Mouse (Mus musculus) urinary bladder, postnatal 25 days (tissue): ENCODE results near the gene Foxa1.

Experiments used
- DNase-seq: peaks from one replicate; pipeline ENCODE4 v3.0.0; 2022; ENCODE audit warnings: low spot score

Gene Foxa1

DNA sequence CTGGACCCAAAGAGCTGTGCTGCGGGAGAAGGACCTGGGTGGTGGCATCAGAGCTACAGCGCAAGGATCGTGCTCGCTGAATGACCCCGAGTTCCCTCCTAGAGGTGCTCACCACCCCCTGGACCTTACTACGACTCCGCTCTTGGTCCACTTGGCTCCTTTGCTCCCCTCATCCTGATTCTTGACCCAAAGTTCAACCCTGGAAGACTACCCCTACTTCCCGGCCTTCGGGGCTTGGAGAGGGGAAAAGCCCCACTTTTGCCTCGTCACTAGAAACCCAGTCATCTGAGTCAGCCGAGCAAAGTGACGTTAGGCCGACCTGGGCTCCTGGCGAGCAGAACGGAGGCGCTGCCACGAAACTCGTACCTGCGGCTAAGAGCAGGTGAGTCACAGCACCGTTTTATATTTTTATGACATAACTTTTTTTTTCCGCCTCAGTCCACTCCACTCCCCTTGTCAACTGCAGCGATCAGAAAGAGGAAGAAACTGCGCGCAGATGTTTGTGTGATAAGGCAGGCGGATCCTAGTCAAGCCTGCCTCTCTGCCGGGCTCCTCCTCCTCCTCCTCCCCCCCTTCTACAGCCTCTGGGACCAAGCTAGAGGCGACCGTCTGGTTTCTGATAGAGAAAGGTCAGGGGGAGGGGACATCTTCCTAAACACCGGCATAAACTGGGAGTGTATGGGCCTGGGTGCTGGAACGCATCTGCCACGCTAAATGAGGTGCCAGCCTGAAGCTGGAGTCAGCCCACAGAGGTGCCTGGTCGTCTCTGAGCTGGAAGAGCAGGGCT lies at the start of gene Foxa1:
Gene Foxa1, minus strand, starts transcription at position 502 of the 787 bp plus-strand sequence.
- DNase-seq = no peak

GRCm38 (mm10) chr12:57575931-57576628 lies 29.4 kb upstream of the Foxa1 start:
- peak; percentile 68 for DNase-seq

GRCm38 (mm10) chr12:57572415-57572814 lies 25.7 kb upstream of the Foxa1 start:
- DNase-seq = no peak

DNA sequence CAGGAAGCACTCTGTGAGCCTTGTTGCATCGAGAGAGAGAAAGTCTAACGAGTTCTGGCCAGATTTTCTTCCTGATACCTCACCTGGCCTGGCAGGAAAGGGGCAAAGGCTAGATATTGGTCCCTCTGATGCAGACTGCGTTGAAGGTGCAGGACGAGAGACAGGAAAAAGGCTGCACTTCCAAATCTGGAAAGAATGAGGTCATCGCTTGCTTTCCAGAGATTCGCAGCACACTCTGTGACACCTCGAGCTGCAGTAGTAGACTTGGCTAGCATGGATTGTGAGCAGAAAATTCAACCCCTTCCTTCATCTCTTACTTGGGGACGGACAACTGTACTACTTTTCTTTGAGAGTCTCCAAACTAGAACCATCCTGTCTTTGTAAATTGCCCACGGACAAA lies 25.1 kb upstream of the Foxa1 start:
- no peak for DNase-seq

GRCm38 (mm10) chr12:57563909-57564308 lies 17.2 kb upstream of the Foxa1 start, which contains the start of gene Ttc6:
Ttc6 (plus strand) TSS chr12:57564113.
- peak; percentile 6 for DNase-seq

- DNase-seq = no peak
These were observed 7.4 kb upstream of the Foxa1 start for GRCm38 (mm10) chr12:57554091-57554490.

- DNase-seq = no peak
These were observed 5.6 kb upstream of the Foxa1 start for GRCm38 (mm10) chr12:57552286-57552685.

- DNase-seq = no peak
These were observed 4.2 kb upstream of the Foxa1 start for GRCm38 (mm10) chr12:57550881-57551280.

GRCm38 (mm10) chr12:57550181-57550808 lies 3.6 kb upstream of the Foxa1 start:
- DNase-seq = no peak

GRCm38 (mm10) chr12:57549667-57550160 lies 3.0 kb upstream of the Foxa1 start:
- DNase-seq = no peak

GRCm38 (mm10) chr12:57548981-57549666 lies 2.4 kb upstream of the Foxa1 start:
- no peak for DNase-seq

DNA sequence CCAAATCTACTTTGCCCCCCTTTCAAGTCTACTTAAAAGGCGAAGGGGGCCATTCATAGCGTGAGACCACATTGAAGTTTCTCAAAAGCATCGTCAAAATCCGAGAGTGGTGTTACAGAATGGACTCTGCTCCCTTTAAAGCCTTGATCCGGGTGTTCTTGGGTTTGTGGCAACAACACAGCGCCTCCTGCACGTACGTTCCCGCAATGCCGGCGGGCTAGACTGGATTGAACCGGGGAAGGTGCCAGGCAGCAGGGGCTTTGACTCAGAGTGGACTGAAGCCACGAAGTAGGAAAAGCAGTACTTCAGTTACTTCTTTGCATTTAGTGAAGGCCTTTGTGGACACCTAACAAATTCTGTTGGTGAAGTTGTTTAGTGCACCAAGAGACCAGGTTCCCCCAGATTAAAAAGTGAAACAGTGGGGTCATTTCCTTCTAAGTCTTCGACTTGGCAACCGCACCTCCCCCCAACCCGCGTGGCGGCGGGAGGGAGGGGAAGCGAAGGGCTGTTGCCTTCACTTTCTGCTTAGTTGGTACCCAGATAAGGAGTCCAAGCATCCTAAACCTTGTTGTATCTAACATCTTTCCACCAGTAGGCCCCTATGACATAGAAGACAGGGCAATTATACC lies 1.8 kb upstream of the Foxa1 start:
- no peak for DNase-seq

- no peak for DNase-seq
These were observed 1.2 kb upstream of the Foxa1 start for GRCm38 (mm10) chr12:57547890-57548289.

DNA sequence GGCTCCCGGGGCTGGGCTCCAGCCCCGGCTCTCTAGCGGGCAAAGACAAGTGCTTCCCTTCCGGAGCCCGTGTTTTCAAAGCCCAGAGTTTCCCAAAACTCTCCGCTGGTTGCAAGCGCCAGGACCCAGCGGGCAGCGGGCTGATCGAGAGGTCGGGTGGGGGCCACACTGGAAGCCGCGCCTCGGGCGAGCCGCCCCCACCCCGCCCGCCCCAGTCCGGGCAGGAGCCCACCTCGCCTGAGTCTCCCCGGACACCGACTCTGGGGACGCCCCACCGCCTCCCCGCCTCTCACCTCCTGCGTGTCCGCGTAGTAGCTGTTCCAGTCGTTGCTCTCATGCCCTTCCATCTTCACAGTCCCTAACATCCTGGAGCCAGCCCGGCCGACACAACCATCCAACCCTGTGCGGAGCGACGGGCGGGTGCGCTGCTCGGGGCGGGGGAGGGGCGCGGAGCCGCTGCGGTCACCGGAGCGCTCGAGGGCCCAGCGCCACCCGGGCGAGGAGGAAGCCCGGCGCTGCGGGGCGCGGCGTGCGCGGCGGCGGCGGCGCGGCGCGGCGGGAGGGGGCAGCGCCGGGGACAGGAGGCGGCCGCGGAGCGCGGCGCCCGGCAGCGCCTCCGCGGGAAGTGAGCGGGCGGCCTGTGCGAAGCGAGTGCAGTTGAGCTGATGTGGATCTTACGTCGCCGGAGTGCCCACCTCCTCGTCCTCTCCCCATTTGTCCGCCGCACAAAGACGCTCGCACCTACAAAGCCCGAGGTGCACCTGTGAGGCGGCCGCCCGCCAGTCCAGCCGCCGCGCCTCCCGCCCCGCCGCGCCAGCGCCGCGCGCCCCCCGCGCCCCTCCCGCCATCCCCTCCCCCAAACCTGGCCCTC lies 1.1 kb downstream of the Foxa1 start:
- no peak for DNase-seq

GRCm38 (mm10) chr12:57544641-57545370 lies 1.9 kb downstream of the Foxa1 start:
- DNase-seq = peak; percentile 65

DNA sequence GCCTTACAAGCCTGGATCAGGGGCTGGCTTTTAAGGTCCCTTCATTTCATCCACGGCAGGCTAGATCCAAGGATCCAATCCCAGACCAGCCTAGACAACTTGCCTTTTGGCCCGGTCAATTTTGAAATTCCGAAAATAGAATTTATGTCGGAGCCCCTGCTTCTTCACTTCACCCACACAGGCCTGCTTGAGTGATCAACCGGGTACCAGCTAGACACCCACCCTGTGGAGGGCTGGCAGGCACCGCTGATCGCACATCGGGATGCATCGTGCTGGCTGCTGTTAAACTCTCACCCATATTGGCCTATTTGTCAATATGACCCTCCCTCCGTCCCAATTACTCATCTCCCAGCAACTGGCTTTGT lies 3.1 kb downstream of the Foxa1 start:
- DNase-seq = no peak

GRCm38 (mm10) chr12:57542746-57543626 lies 3.7 kb downstream of the Foxa1 start:
- DNase-seq = no peak

- DNase-seq = peak; percentile 50
These were observed 4.6 kb downstream of the Foxa1 start for GRCm38 (mm10) chr12:57541931-57542745.
